Mouse (Mus musculus): Measurements from ENCODE around the gene Ankrd17. TPM values are rescaled to one million over a fixed set of nuclear protein-coding genes. Genes with fewer than 3 reads are reported as not detected.

Gene Ankrd17
- polyA plus RNA-seq (2012; rRNA removed): 57.6 and 70.6 TPM in 2 replicates

DNA sequence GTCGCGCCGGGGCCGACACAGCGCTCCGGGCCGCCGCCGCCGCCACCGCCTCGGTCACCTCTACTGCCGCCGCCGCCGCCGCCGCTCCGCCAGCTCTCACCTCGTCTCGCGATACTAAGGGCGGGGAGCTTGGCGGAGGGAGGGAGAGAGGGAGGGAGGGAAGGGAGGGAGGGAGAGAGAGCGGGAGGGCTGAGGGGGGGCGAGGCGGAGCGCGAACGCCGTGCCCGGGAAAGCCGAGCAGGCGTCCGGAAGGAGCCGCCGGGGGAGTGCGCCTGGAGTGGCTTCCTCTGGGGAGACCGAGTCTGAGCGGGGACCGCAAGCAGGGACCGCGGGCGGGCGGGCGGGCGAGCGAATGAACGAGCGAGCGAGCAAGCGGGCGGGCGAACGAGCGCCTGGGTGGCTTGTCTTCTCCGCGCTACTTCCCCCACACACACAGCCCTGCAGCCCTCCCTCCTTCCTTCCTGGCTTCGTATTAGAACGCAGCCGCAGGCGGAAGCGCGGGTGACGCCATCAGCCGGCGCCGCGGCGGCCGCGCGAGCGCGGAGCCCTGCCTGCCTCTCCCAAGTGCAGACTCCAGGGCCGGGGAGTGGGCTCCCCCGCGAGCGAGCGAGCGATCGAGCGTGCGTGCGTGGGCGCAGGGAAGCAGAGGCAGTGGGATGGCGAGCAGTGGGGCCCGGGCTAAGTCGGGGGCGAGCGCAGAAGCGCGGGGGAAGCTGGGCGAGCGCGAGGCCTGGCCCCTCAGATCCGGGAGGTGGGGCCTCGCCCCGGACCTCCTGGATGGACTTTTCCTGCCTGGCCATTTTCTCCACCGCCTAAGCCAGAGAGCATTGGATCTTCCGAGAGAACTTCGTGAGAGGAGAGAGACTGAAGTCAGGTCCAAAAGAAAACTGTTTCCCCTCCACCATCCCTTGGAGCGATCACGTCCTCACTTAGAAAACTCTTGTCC is at the start of gene Ankrd17:
Gene Ankrd17 (minus strand): TSS at position 457 of the 946 bp plus-strand sequence.
- DNase-seq (ENCODE audit: low read depth): peak; percentile 98
- TF ChIP-seq CTCF (IDR thresholded peaks at IDR 0.05; ENCODE audit: borderline replicate concordance, extremely low read depth, insufficient read depth, insufficient read length): no peak
- TF ChIP-seq POLR2A (IDR thresholded peaks at IDR 0.05; ENCODE audit: borderline replicate concordance, extremely low read depth, insufficient read depth, insufficient read length, poor library complexity, severe bottlenecking): peak; percentile 91

DNA sequence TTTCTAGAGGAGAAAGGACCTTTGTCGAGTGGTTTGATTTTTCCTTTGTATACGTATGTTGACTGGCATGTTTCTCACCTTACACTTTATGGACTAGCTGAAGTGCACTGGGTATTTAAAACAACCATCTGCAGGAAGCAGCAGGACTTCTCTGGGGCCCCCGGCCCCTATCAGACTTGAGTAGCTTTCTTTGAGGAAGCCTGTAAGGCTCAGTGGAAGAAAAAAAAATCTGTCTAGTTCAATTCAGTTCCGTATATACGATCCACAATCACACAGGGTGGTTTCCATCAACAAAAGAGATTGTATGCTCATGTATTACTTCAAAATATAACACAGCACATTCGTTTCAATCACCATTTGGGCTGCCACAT is 48.5 kb upstream of the Ankrd17 start:
- DNase-seq (ENCODE audit: low read depth): no peak
- TF ChIP-seq POLR2A (IDR thresholded peaks at IDR 0.05; ENCODE audit: borderline replicate concordance, extremely low read depth, insufficient read depth, insufficient read length, poor library complexity, severe bottlenecking) (no peak), CTCF (IDR thresholded peaks at IDR 0.05; ENCODE audit: borderline replicate concordance, extremely low read depth, insufficient read depth, insufficient read length) (no peak)

- no peak for DNase-seq (ENCODE audit: low read depth)
- TF ChIP-seq POLR2A (IDR thresholded peaks at IDR 0.05; ENCODE audit: borderline replicate concordance, extremely low read depth, insufficient read depth, insufficient read length, poor library complexity, severe bottlenecking) (no peak), CTCF (IDR thresholded peaks at IDR 0.05; ENCODE audit: borderline replicate concordance, extremely low read depth, insufficient read depth, insufficient read length) (no peak)
These were observed 48.0 kb upstream of the Ankrd17 start for GRCm38 (mm10) chr5:90414142-90414924.

- DNase-seq (ENCODE audit: low read depth): peak; percentile 14
- TF ChIP-seq POLR2A (IDR thresholded peaks at IDR 0.05; ENCODE audit: borderline replicate concordance, extremely low read depth, insufficient read depth, insufficient read length, poor library complexity, severe bottlenecking): no peak
- TF ChIP-seq CTCF (IDR thresholded peaks at IDR 0.05; ENCODE audit: borderline replicate concordance, extremely low read depth, insufficient read depth, insufficient read length): peak; percentile 3; the same call in 1 of the 2 replicates
These were observed 38.8 kb upstream of the Ankrd17 start for GRCm38 (mm10) chr5:90405210-90405609.

DNA sequence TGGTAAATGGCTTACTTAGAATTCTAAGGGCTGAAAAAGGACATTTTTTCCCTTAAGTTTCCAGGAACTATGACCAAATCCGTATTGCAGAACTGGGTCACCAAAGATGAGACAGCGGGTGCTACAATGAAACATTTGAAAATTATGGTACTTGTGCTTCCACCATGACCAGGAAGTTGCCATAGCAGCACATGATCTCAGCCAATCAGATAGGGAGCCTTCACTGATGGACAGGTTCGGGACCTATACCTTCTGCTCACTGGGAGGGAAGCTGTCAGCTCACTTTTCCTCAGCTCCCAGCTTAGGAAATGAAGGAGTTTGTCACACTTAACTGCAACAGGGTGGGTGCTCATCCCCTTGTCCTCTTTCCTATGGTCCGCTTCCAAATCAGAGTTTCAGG is 30.4 kb upstream of the Ankrd17 start:
- no peak for DNase-seq (ENCODE audit: low read depth)
- TF ChIP-seq CTCF (IDR thresholded peaks at IDR 0.05; ENCODE audit: borderline replicate concordance, extremely low read depth, insufficient read depth, insufficient read length) (no peak), POLR2A (IDR thresholded peaks at IDR 0.05; ENCODE audit: borderline replicate concordance, extremely low read depth, insufficient read depth, insufficient read length, poor library complexity, severe bottlenecking) (no peak)

GRCm38 (mm10) chr5:90394322-90394721 is 27.9 kb upstream of the Ankrd17 start:
- DNase-seq (ENCODE audit: low read depth): no peak
- TF ChIP-seq CTCF (IDR thresholded peaks at IDR 0.05; ENCODE audit: borderline replicate concordance, extremely low read depth, insufficient read depth, insufficient read length): no peak
- no peak for TF ChIP-seq POLR2A (IDR thresholded peaks at IDR 0.05; ENCODE audit: borderline replicate concordance, extremely low read depth, insufficient read depth, insufficient read length, poor library complexity, severe bottlenecking)

DNA sequence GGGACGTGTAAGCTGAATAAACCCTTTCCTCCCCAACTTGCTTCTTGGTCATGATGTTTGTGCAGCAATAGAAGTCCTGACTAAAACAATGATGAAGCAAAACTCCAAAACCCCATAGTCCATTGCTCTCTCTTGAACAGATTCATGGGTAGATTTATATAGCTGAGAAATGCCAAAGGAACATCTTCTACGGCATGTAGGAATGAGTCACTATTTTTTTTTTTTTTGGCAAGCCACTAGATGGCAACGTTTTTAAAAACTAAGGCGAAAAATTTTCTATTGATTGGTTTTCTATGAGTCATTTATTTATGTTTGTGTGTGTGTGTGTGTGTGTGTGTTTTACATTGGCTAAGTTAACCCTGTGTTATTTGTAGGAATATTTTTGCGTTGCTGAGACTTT is 27.4 kb upstream of the Ankrd17 start:
- no peak for TF ChIP-seq POLR2A (IDR thresholded peaks at IDR 0.05; ENCODE audit: borderline replicate concordance, extremely low read depth, insufficient read depth, insufficient read length, poor library complexity, severe bottlenecking)
- no peak for TF ChIP-seq CTCF (IDR thresholded peaks at IDR 0.05; ENCODE audit: borderline replicate concordance, extremely low read depth, insufficient read depth, insufficient read length)
- no peak for DNase-seq (ENCODE audit: low read depth)

GRCm38 (mm10) chr5:90383080-90383479 is 16.7 kb upstream of the Ankrd17 start:
- DNase-seq (ENCODE audit: low read depth): no peak
- TF ChIP-seq CTCF (IDR thresholded peaks at IDR 0.05; ENCODE audit: borderline replicate concordance, extremely low read depth, insufficient read depth, insufficient read length) (no peak), POLR2A (IDR thresholded peaks at IDR 0.05; ENCODE audit: borderline replicate concordance, extremely low read depth, insufficient read depth, insufficient read length, poor library complexity, severe bottlenecking) (no peak)

DNA sequence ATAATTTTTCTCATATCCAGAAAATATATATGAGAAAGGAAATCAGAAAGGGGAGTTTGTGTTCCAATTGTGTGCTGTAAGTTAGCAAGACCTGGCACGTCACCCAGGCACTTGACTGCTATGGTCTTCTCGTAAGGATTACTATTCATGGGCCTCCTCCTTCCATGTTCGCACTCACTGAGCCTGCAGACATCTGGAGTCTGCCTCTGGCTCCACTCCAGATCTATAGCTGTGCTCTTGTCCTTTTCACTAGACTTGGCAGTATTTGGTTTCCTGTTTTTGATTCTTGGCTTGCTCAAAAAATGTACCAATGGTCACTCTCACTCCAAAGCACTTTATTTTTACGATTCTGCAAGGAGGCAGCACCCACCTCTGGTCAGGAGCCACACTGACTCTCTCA is 15.1 kb upstream of the Ankrd17 start:
- TF ChIP-seq POLR2A (IDR thresholded peaks at IDR 0.05; ENCODE audit: borderline replicate concordance, extremely low read depth, insufficient read depth, insufficient read length, poor library complexity, severe bottlenecking): no peak
- TF ChIP-seq CTCF (IDR thresholded peaks at IDR 0.05; ENCODE audit: borderline replicate concordance, extremely low read depth, insufficient read depth, insufficient read length): no peak
- no peak for DNase-seq (ENCODE audit: low read depth)

DNA sequence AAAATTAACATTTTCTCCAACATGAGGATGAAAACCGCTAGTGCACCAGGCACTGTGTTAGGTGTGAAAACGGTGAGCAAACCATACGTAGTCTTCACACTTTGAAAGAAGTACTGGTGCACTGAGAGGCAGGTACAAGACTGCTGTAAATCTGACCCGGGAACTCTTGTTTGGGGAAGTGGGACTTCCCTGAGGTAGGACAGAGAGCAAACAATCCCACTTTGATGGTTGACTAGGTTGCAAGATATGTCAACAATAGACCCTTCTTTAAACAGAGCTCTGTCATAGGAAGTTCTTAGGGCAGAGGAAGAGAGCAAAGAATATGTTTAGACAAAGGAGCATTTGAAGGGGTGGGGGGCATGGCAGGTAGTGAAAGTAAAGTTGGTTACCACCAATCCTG is 7.3 kb upstream of the Ankrd17 start:
- no peak for DNase-seq (ENCODE audit: low read depth)
- no peak for TF ChIP-seq CTCF (IDR thresholded peaks at IDR 0.05; ENCODE audit: borderline replicate concordance, extremely low read depth, insufficient read depth, insufficient read length)

- DNase-seq (ENCODE audit: low read depth): no peak
- TF ChIP-seq CTCF (IDR thresholded peaks at IDR 0.05; ENCODE audit: borderline replicate concordance, extremely low read depth, insufficient read depth, insufficient read length) (no peak), POLR2A (IDR thresholded peaks at IDR 0.05; ENCODE audit: borderline replicate concordance, extremely low read depth, insufficient read depth, insufficient read length, poor library complexity, severe bottlenecking) (no peak)
These were observed 4.0 kb upstream of the Ankrd17 start for GRCm38 (mm10) chr5:90370401-90370800.

- no peak for DNase-seq (ENCODE audit: low read depth)
- TF ChIP-seq POLR2A (IDR thresholded peaks at IDR 0.05; ENCODE audit: borderline replicate concordance, extremely low read depth, insufficient read depth, insufficient read length, poor library complexity, severe bottlenecking) (no peak), CTCF (IDR thresholded peaks at IDR 0.05; ENCODE audit: borderline replicate concordance, extremely low read depth, insufficient read depth, insufficient read length) (no peak)
These were observed 608 bp upstream of the Ankrd17 start, which contains the start of gene Gm9958 for GRCm38 (mm10) chr5:90367067-90367303. TSS of gene Gm9958 (plus strand) at chr5:90367204.

Data from brain, embryonic 14.5 days (tissue).